Mouse (Mus musculus): ENCODE measurements around the gene Gm7361. TPM values are rescaled to one million over a fixed set of nuclear protein-coding genes. Genes with fewer than 3 reads are reported as not detected.

Gene Gm7361
- not detected for polyA plus RNA-seq (2014; fragmentation: Illumina TruSeq; extraction: RNeasy Lipid Tissue Mini Kit (QIAGEN cat#74804); ENCODE audit: low replicate concordance)

GRCm38 (mm10) chr5:26257391-26257790 is at the start of gene Gm7361:
Gm7361 (plus strand) TSS chr5:26257691.

Other genes with a start within 250 kb of the Gm7361 start
- gene Gm5862, start 234.8 kb upstream of the Gm7361 start, polyA plus RNA-seq (2014; fragmentation: Illumina TruSeq; extraction: RNeasy Lipid Tissue Mini Kit (QIAGEN cat#74804); ENCODE audit: low replicate concordance): not detected
- not detected for gene Speer4a, start 218.1 kb upstream of the Gm7361 start, polyA plus RNA-seq (2014; fragmentation: Illumina TruSeq; extraction: RNeasy Lipid Tissue Mini Kit (QIAGEN cat#74804); ENCODE audit: low replicate concordance)
- not detected for gene Gm7347, start 199.1 kb upstream of the Gm7361 start, polyA plus RNA-seq (2014; fragmentation: Illumina TruSeq; extraction: RNeasy Lipid Tissue Mini Kit (QIAGEN cat#74804); ENCODE audit: low replicate concordance)
- gene Gm10471, start 168.4 kb upstream of the Gm7361 start, polyA plus RNA-seq (2014; fragmentation: Illumina TruSeq; extraction: RNeasy Lipid Tissue Mini Kit (QIAGEN cat#74804); ENCODE audit: low replicate concordance): not detected
- gene 5031410I06Rik, start 152.3 kb upstream of the Gm7361 start, polyA plus RNA-seq (2014; fragmentation: Illumina TruSeq; extraction: RNeasy Lipid Tissue Mini Kit (QIAGEN cat#74804); ENCODE audit: low replicate concordance): not detected
- gene Gm10220, start 136.3 kb upstream of the Gm7361 start, polyA plus RNA-seq (2014; fragmentation: Illumina TruSeq; extraction: RNeasy Lipid Tissue Mini Kit (QIAGEN cat#74804); ENCODE audit: low replicate concordance): not detected